Mouse (Mus musculus): ENCODE measurements at regions not wholly inside any gene's neighbourhood (a gene's known extent, or its start where the extent isn't known, plus 50 kb on each side); places are given as distances from the start of the nearest gene placed in this dataset.
"Not testable (repeated sequence)": the region's sequence is repeated elsewhere in the genome, so short reads cannot be mapped to it uniquely, and the experiment has no call there.

- Histone ChIP-seq H3K4me3 (no peak overlapping the region), H3K9ac (no peak overlapping the region), H3K27me3 (no peaks in the 10 kb centered on the region), H3K4me2 (replicated peaks) (no peak overlapping the region), H3K27ac (no peak overlapping the region), H3K36me3 (no peaks in the 10 kb centered on the region), H3K4me1 (no peaks in the 10 kb centered on the region), H3K9me3 (no peaks in the 10 kb centered on the region)
- WGBS = 39% methylated on average over 8 of the region's 8 CpGs
- no peak for ATAC-seq (ENCODE audit: insufficient number of reproducible peaks, insufficient read depth, low FRiP score, low TSS enrichment)
Observed at GRCm38 (mm10) chr17:43139916-43140315, 123.6 kb downstream of the Tnfrsf21 start.

GRCm38 (mm10) chr17:43141740-43142139 is 125.4 kb downstream of the Tnfrsf21 start:
- Histone ChIP-seq H3K36me3 (no peaks in the 10 kb centered on the region), H3K4me3 (no peak overlapping the region), H3K27me3 (no peaks in the 10 kb centered on the region), H3K4me1 (no peaks in the 10 kb centered on the region), H3K27ac (no peak overlapping the region), H3K4me2 (replicated peaks) (no peak overlapping the region), H3K9ac (no peak overlapping the region), H3K9me3 (no peaks in the 10 kb centered on the region)
- ATAC-seq (ENCODE audit: insufficient number of reproducible peaks, insufficient read depth, low FRiP score, low TSS enrichment) = no peak
- WGBS = 43% methylated on average over 7 of the region's 7 CpGs

GRCm38 (mm10) chr17:43145749-43146148 is 124.4 kb upstream of the Adgrf1 start:
- H3K4me1 ChIP-seq = peaks cover 13% of the 10 kb centered on the region
- H3K9me3 ChIP-seq = no peaks in the 10 kb centered on the region
- WGBS = 72% methylated on average over 1 of the region's 1 CpGs
- no peak overlapping the region for H3K9ac ChIP-seq
- H3K27me3 ChIP-seq = no peaks in the 10 kb centered on the region
- H3K4me2 ChIP-seq (replicated peaks) = no peak overlapping the region
- H3K27ac ChIP-seq = no peak overlapping the region
- H3K36me3 ChIP-seq = no peaks in the 10 kb centered on the region
- H3K4me3 ChIP-seq = no peak overlapping the region
- no peak for ATAC-seq (ENCODE audit: insufficient number of reproducible peaks, insufficient read depth, low FRiP score, low TSS enrichment)

- no peaks in the 10 kb centered on the region for H3K9me3 ChIP-seq
- no peaks in the 10 kb centered on the region for H3K36me3 ChIP-seq
- peaks cover 13% of the 10 kb centered on the region for H3K4me1 ChIP-seq
- no peak overlapping the region for H3K4me3 ChIP-seq
- 0 out of 2 replicates have a peak, but pooled peaks have one; percentile 35 for ATAC-seq (ENCODE audit: insufficient number of reproducible peaks, insufficient read depth, low FRiP score, low TSS enrichment)
- H3K27ac ChIP-seq = no peak overlapping the region
- no peaks in the 10 kb centered on the region for H3K27me3 ChIP-seq
- WGBS = 1% methylated on average over 3 of the region's 3 CpGs
- H3K4me2 ChIP-seq (replicated peaks) = no peak overlapping the region
- H3K9ac ChIP-seq = no peak overlapping the region
Observed at GRCm38 (mm10) chr17:43147935-43148334, 122.2 kb upstream of the Adgrf1 start.

GRCm38 (mm10) chr17:43152620-43153019 is 117.5 kb upstream of the Adgrf1 start:
- H3K4me3 ChIP-seq = no peak overlapping the region
- no peak overlapping the region for H3K27ac ChIP-seq
- H3K9ac ChIP-seq = no peak overlapping the region
- H3K36me3 ChIP-seq = no peaks in the 10 kb centered on the region
- no peak overlapping the region for H3K4me2 ChIP-seq (replicated peaks)
- H3K4me1 ChIP-seq = peaks cover 8% of the 10 kb centered on the region
- WGBS = 85% methylated on average over 3 of the region's 3 CpGs
- no peaks in the 10 kb centered on the region for H3K27me3 ChIP-seq
- ATAC-seq (ENCODE audit: insufficient number of reproducible peaks, insufficient read depth, low FRiP score, low TSS enrichment) = no peak
- H3K9me3 ChIP-seq = no peaks in the 10 kb centered on the region

- H3K27me3 ChIP-seq; H3K4me3 ChIP-seq; H3K27ac ChIP-seq; H3K9me3 ChIP-seq; ATAC-seq (ENCODE audit: insufficient number of reproducible peaks, insufficient read depth, low FRiP score, low TSS enrichment); H3K4me2 ChIP-seq (replicated peaks); H3K36me3 ChIP-seq; H3K9ac ChIP-seq: not testable (repeated sequence)
- H3K4me1 ChIP-seq = peaks cover 18% of the 10 kb centered on the region
- WGBS = 91% methylated on average over 8 of the region's 8 CpGs
Observed at GRCm38 (mm10) chr17:43155271-43155670, 114.9 kb upstream of the Adgrf1 start.

- no peak for ATAC-seq (ENCODE audit: insufficient number of reproducible peaks, insufficient read depth, low FRiP score, low TSS enrichment)
Observed at GRCm38 (mm10) chr17:43156116-43156515, 114.0 kb upstream of the Adgrf1 start.

GRCm38 (mm10) chr17:43157781-43158501 is 112.2 kb upstream of the Adgrf1 start:
- ATAC-seq (ENCODE audit: insufficient number of reproducible peaks, insufficient read depth, low FRiP score, low TSS enrichment) = peak; percentile 88
- WGBS = 14% methylated on average over 15 of the region's 15 CpGs
- Histone ChIP-seq H3K9ac (no peak overlapping the region), H3K4me3 (peak overlapping the region; percentile 18), H3K27me3 (no peaks in the 10 kb centered on the region), H3K36me3 (no peaks in the 10 kb centered on the region), H3K4me2 (replicated peaks) (peak overlapping the region; percentile 52), H3K27ac (no peak overlapping the region), H3K4me1 (peaks cover 18% of the 10 kb centered on the region), H3K9me3 (no peaks in the 10 kb centered on the region)

More at GRCm38 (mm10) chr17:43156116-43156515, 114.0 kb upstream of the Adgrf1 start:
- H3K9me3 ChIP-seq = no peaks in the 10 kb centered on the region
- H3K4me1 ChIP-seq = peaks cover 18% of the 10 kb centered on the region
- no peak overlapping the region for H3K9ac ChIP-seq
- H3K27me3 ChIP-seq = no peaks in the 10 kb centered on the region
- no peak overlapping the region for H3K27ac ChIP-seq
- WGBS = 71% methylated on average over 5 of the region's 5 CpGs
- H3K4me2 ChIP-seq (replicated peaks) = no peak overlapping the region
- no peak overlapping the region for H3K4me3 ChIP-seq
- H3K36me3 ChIP-seq = no peaks in the 10 kb centered on the region

- Histone ChIP-seq H3K36me3 (no peaks in the 10 kb centered on the region), H3K4me3 (peak overlapping the region; percentile 18), H3K9me3 (no peaks in the 10 kb centered on the region), H3K9ac (no peak overlapping the region), H3K27ac (no peak overlapping the region), H3K27me3 (no peaks in the 10 kb centered on the region), H3K4me2 (replicated peaks) (peak overlapping the region; percentile 52), H3K4me1 (peaks cover 18% of the 10 kb centered on the region)
- WGBS = 11% methylated on average over 10 of the region's 10 CpGs
- peak; percentile 36; the same call in 1 of the 2 replicates for ATAC-seq (ENCODE audit: insufficient number of reproducible peaks, insufficient read depth, low FRiP score, low TSS enrichment)
Observed at GRCm38 (mm10) chr17:43158741-43159140, 111.4 kb upstream of the Adgrf1 start.

- H3K27me3 ChIP-seq; H3K4me3 ChIP-seq; H3K9me3 ChIP-seq; H3K4me2 ChIP-seq (replicated peaks); ATAC-seq (ENCODE audit: insufficient number of reproducible peaks, insufficient read depth, low FRiP score, low TSS enrichment); H3K36me3 ChIP-seq; H3K27ac ChIP-seq; H3K9ac ChIP-seq: not testable (repeated sequence)
- H3K4me1 ChIP-seq = peaks cover 18% of the 10 kb centered on the region
- 63% methylated on average over 10 of the region's 10 CpGs for WGBS
Observed at GRCm38 (mm10) chr17:43161306-43161705, 108.8 kb upstream of the Adgrf1 start.

GRCm38 (mm10) chr17:43163126-43163525 is 107.0 kb upstream of the Adgrf1 start:
- Histone ChIP-seq H3K4me3 (no peak overlapping the region), H3K27me3 (no peaks in the 10 kb centered on the region), H3K9me3 (no peaks in the 10 kb centered on the region), H3K4me2 (replicated peaks) (no peak overlapping the region), H3K9ac (no peak overlapping the region), H3K36me3 (no peaks in the 10 kb centered on the region), H3K27ac (no peak overlapping the region), H3K4me1 (peaks cover 13% of the 10 kb centered on the region)
- WGBS = 82% methylated on average over 4 of the region's 4 CpGs
- ATAC-seq (ENCODE audit: insufficient number of reproducible peaks, insufficient read depth, low FRiP score, low TSS enrichment) = no peak

GRCm38 (mm10) chr17:43166091-43166490 is 104.0 kb upstream of the Adgrf1 start:
- Histone ChIP-seq H3K4me2 (replicated peaks) (no peak overlapping the region), H3K36me3 (no peaks in the 10 kb centered on the region), H3K27ac (no peak overlapping the region), H3K4me3 (no peak overlapping the region), H3K4me1 (no peaks in the 10 kb centered on the region), H3K9ac (no peak overlapping the region), H3K9me3 (no peaks in the 10 kb centered on the region), H3K27me3 (no peaks in the 10 kb centered on the region)
- WGBS = 61% methylated on average over 4 of the region's 4 CpGs
- no peak for ATAC-seq (ENCODE audit: insufficient number of reproducible peaks, insufficient read depth, low FRiP score, low TSS enrichment)
